In the genomic region with DNA sequence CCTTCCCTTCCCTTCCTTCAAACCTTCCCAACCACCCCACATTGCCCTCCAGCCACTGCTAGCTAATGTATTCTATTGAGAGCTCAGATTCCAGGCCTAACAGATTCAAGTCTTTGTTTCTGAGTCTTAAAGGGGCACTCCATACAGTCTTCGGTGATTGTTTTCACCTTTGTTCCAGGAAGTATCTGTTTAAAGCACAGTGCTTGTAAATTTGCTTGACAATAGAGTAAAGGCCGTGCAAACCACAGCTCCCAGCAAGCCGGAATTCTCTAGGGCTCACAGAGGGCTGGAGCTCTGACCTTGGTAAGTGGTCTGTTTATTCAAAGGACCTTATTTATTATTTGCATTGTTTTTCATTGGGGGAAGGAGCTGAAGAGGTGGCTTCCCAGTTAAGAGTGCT, we compare ENCODE assay signal across 22 mouse cellular contexts. TPM values are rescaled to one million over a fixed set of nuclear protein-coding genes. Genes with fewer than 3 reads are reported as not detected.
A peak's percentile ranks its signal among the peaks of the same experiment; 100 is the strongest.
DNase-seq lines count a peak whose midpoint lies in the region; ATAC-seq lines count a peak whose summit lies in the region.
"Had no signal": no experiment of that assay in that cellular context is flagged by ENCODE, and none has a peak within 500 bp of the region (broad histone marks: within the 10 kb centered on the region; RNA-seq: fewer than 3 reads in every experiment).

No protein-coding gene starts in this region.

- peak overlapping the region; percentile 31; the same call in 1 of the 2 replicates for H3K27ac ChIP-seq in forebrain, embryonic 11.5 days (ENCODE audit: low read depth, low read length)
- no peak overlapping the region for H3K27ac ChIP-seq in forebrain, embryonic 16.5 days (ENCODE audit: low read length)
- H3K27ac ChIP-seq in midbrain, embryonic 11.5 days (ENCODE audit: low read depth, low read length), result no peak overlapping the region
- H3K27ac ChIP-seq in midbrain, embryonic 16.5 days (ENCODE audit: low read length), result no peak overlapping the region
- peak overlapping the region; percentile 24 for H3K27ac ChIP-seq in brown adipose tissue, adult 24 weeks (replicated peaks; ENCODE audit: low read depth, low read length)
- H3K27ac ChIP-seq in midbrain, embryonic 13.5 days, result peak overlapping the region; percentile 47; the same call in 1 of the 2 replicates
- H3K27ac ChIP-seq: embryonic facial prominence, embryonic 15.5 days; gastrocnemius, adult 2 months; limb, embryonic 15.5 days had no signal

- H3K4me1 ChIP-seq in forebrain, embryonic 11.5 days (replicated peaks; ENCODE audit: control insufficient read depth, insufficient read depth, low read length), result no peaks in the 10 kb centered on the region
- H3K4me1 ChIP-seq in forebrain, embryonic 16.5 days (replicated peaks; ENCODE audit: control insufficient read depth, insufficient read depth, low read length), result peaks cover 4% of the 10 kb centered on the region; the same call in 1 of the 2 replicates
- H3K4me1 ChIP-seq in midbrain, embryonic 11.5 days (ENCODE audit: control insufficient read depth, insufficient read depth, low read length), result no peaks in the 10 kb centered on the region
- H3K4me1 ChIP-seq in midbrain, embryonic 16.5 days (ENCODE audit: control insufficient read depth, insufficient read depth, low read length), result no peaks in the 10 kb centered on the region
- H3K4me1 ChIP-seq in brown adipose tissue, adult 24 weeks (ENCODE audit: control insufficient read depth, insufficient read depth, insufficient read length, low read length), result no peaks in the 10 kb centered on the region
- H3K4me1 ChIP-seq in midbrain, embryonic 13.5 days (replicated peaks), result no peaks in the 10 kb centered on the region
- H3K4me1 ChIP-seq: embryonic facial prominence, embryonic 15.5 days; limb, embryonic 15.5 days had no signal

- WGBS in forebrain, embryonic 11.5 days, result 25% methylated on average over 3 of the region's 3 CpGs
- WGBS in forebrain, embryonic 16.5 days, result 28% methylated on average over 3 of the region's 3 CpGs
- WGBS in midbrain, embryonic 11.5 days, result 25% methylated on average over 3 of the region's 3 CpGs
- WGBS in midbrain, embryonic 16.5 days, result 22% methylated on average over 3 of the region's 3 CpGs
- WGBS in midbrain, embryonic 13.5 days, result 29% methylated on average over 3 of the region's 3 CpGs

- H3K36me3 ChIP-seq in forebrain, embryonic 11.5 days (ENCODE audit: control insufficient read depth, insufficient read depth, low read length), result no peaks in the 10 kb centered on the region
- H3K36me3 ChIP-seq in forebrain, embryonic 16.5 days (ENCODE audit: control insufficient read depth, insufficient read depth), result no peaks in the 10 kb centered on the region
- no peaks in the 10 kb centered on the region for H3K36me3 ChIP-seq in midbrain, embryonic 11.5 days (ENCODE audit: control insufficient read depth, insufficient read depth, low read length)
- H3K36me3 ChIP-seq in midbrain, embryonic 16.5 days (ENCODE audit: control insufficient read depth, insufficient read depth, low read length), result no peaks in the 10 kb centered on the region
- no peaks in the 10 kb centered on the region for H3K36me3 ChIP-seq in midbrain, embryonic 13.5 days
- H3K36me3 ChIP-seq: embryonic facial prominence, embryonic 15.5 days; limb, embryonic 15.5 days had no signal

- no peak overlapping the region for H3K4me3 ChIP-seq in forebrain, embryonic 11.5 days (ENCODE audit: low read depth, low read length)
- H3K4me3 ChIP-seq in forebrain, embryonic 16.5 days (replicated peaks; ENCODE audit: low read length), result no peak overlapping the region
- H3K4me3 ChIP-seq in midbrain, embryonic 11.5 days (ENCODE audit: low read depth, low read length), result no peak overlapping the region
- H3K4me3 ChIP-seq in midbrain, embryonic 16.5 days (ENCODE audit: low read depth, low read length), result no peak overlapping the region
- H3K4me3 ChIP-seq in brown adipose tissue, adult 24 weeks (ENCODE audit: insufficient read depth, low read depth, low read length), result no peak overlapping the region
- H3K4me3 ChIP-seq in midbrain, embryonic 13.5 days (replicated peaks), result no peak overlapping the region
- H3K4me3 ChIP-seq: embryonic facial prominence, embryonic 15.5 days; gastrocnemius, adult 2 months; limb, embryonic 15.5 days had no signal

- no peak overlapping the region for H3K9ac ChIP-seq in forebrain, embryonic 11.5 days (ENCODE audit: low read length)
- H3K9ac ChIP-seq in forebrain, embryonic 16.5 days (replicated peaks; ENCODE audit: low read depth, low read length), result no peak overlapping the region
- H3K9ac ChIP-seq in midbrain, embryonic 11.5 days (ENCODE audit: low read length), result no peak overlapping the region
- no peak overlapping the region for H3K9ac ChIP-seq in midbrain, embryonic 16.5 days (ENCODE audit: low read depth, low read length)
- H3K9ac ChIP-seq in midbrain, embryonic 13.5 days (replicated peaks), result no peak overlapping the region
- H3K9ac ChIP-seq: embryonic facial prominence, embryonic 15.5 days; forebrain, postnatal 0 days; limb, embryonic 15.5 days; liver, postnatal 0 days had no signal

- DNase-seq in forebrain, embryonic 11.5 days (ENCODE audit: low spot score), result no peak
- peak; percentile 86 for DNase-seq in midbrain, embryonic 11.5 days (ENCODE audit: low spot score, missing footprints)
- DNase-seq in yolk sac, embryonic 10.5 days (ENCODE audit: low spot score), result no peak
- no peak for DNase-seq in Muller cell, postnatal 12 days (ENCODE audit: inconsistent ontology term)
- DNase-seq: adrenal gland, adult 8-10 months; cerebellum, adult 11-12 months; cerebellum, postnatal 25 days; forebrain, postnatal 0 days; gastrocnemius, adult 2 months; heart, adult 11 months; heart, postnatal 4 days; kidney, adult 8-10 months; kidney, postnatal 36 days; liver, postnatal 0 days; right cerebral cortex, adult 18-20 months had no signal

- H3K9me3 ChIP-seq in forebrain, embryonic 11.5 days (ENCODE audit: control insufficient read depth, low read length), result no peaks in the 10 kb centered on the region
- no peaks in the 10 kb centered on the region for H3K9me3 ChIP-seq in forebrain, embryonic 16.5 days (ENCODE audit: control insufficient read depth, low read length)
- H3K9me3 ChIP-seq in midbrain, embryonic 11.5 days (ENCODE audit: control insufficient read depth, low read length), result no peaks in the 10 kb centered on the region
- no peaks in the 10 kb centered on the region for H3K9me3 ChIP-seq in midbrain, embryonic 16.5 days (replicated peaks; ENCODE audit: control insufficient read depth, low read length, poor library complexity, severe bottlenecking)
- H3K9me3 ChIP-seq in midbrain, embryonic 13.5 days, result no peaks in the 10 kb centered on the region
- H3K9me3 ChIP-seq: embryonic facial prominence, embryonic 15.5 days; limb, embryonic 15.5 days had no signal

- no peaks in the 10 kb centered on the region for H3K27me3 ChIP-seq in forebrain, embryonic 11.5 days (ENCODE audit: control insufficient read depth, insufficient read depth, low read length)
- no peaks in the 10 kb centered on the region for H3K27me3 ChIP-seq in forebrain, embryonic 16.5 days (replicated peaks; ENCODE audit: control insufficient read depth, insufficient read depth, low read length)
- H3K27me3 ChIP-seq in midbrain, embryonic 11.5 days (ENCODE audit: control insufficient read depth, insufficient read depth, low read length), result no peaks in the 10 kb centered on the region
- no peaks in the 10 kb centered on the region for H3K27me3 ChIP-seq in midbrain, embryonic 16.5 days (ENCODE audit: control insufficient read depth, insufficient read depth, low read depth, low read length)
- peaks cover 4% of the 10 kb centered on the region; the same call in 1 of the 2 replicates for H3K27me3 ChIP-seq in midbrain, embryonic 13.5 days
- H3K27me3 ChIP-seq: CH12.LX; embryonic facial prominence, embryonic 15.5 days had no signal

- no peak for ATAC-seq in forebrain, embryonic 11.5 days (replicated peaks; ENCODE audit: low FRiP score)
- no peak for ATAC-seq in forebrain, embryonic 16.5 days
- ATAC-seq in midbrain, embryonic 11.5 days (ENCODE audit: low FRiP score), result no peak
- ATAC-seq in midbrain, embryonic 16.5 days, result no peak
- ATAC-seq in midbrain, embryonic 13.5 days, result no peak
- ATAC-seq: forebrain, postnatal 0 days; liver, postnatal 0 days had no signal

- no peak overlapping the region for H3K4me2 ChIP-seq in forebrain, embryonic 11.5 days (ENCODE audit: low read depth, low read length, severe bottlenecking)
- no peak overlapping the region for H3K4me2 ChIP-seq in forebrain, embryonic 16.5 days (ENCODE audit: low read length)
- no peak overlapping the region for H3K4me2 ChIP-seq in midbrain, embryonic 11.5 days
- no peak overlapping the region for H3K4me2 ChIP-seq in midbrain, embryonic 16.5 days (ENCODE audit: low read length)
- no peak overlapping the region for H3K4me2 ChIP-seq in midbrain, embryonic 13.5 days (replicated peaks)
- H3K4me2 ChIP-seq: embryonic facial prominence, embryonic 15.5 days; limb, embryonic 15.5 days had no signal

RNA-seq across cellular contexts. Expression of a gene that starts 2.8 kb away (rescaled TPM):
- 18.7 and 20.9 TPM in 2 replicates for polyA plus RNA-seq in forebrain, embryonic 11.5 days (2014; fragmentation: Nextera tagmentation; extraction: Ambion mirVana)
- 14.9 and 16.3 TPM in 2 replicates for polyA plus RNA-seq in forebrain, embryonic 16.5 days (2015; fragmentation: Nextera tagmentation; extraction: Ambion mirVana)
- polyA plus RNA-seq in midbrain, embryonic 11.5 days (2014; fragmentation: Nextera tagmentation; extraction: Ambion mirVana), result 18.1 and 18.8 TPM in 2 replicates
- 11.9 and 13.5 TPM in 2 replicates for polyA plus RNA-seq in midbrain, embryonic 16.5 days (2015; fragmentation: Nextera tagmentation; extraction: Ambion mirVana)
- 24.7 and 25.5 TPM in 2 replicates for polyA plus RNA-seq in brown adipose tissue, adult 24 weeks (2012; ENCODE audit: insufficient read depth, insufficient read length, missing spikeins)
- polyA plus RNA-seq in midbrain, embryonic 13.5 days (2015; fragmentation: Nextera tagmentation; extraction: Ambion mirVana), result 15.2 and 15.9 TPM in 2 replicates

RNA-seq across cellular contexts. Expression of a gene that starts 56.1 kb away (rescaled TPM):
- 26.2 and 31.8 TPM in 2 replicates for polyA plus RNA-seq in forebrain, embryonic 11.5 days (2014; fragmentation: Nextera tagmentation; extraction: Ambion mirVana)
- 31.1 and 31.2 TPM in 2 replicates for polyA plus RNA-seq in forebrain, embryonic 16.5 days (2015; fragmentation: Nextera tagmentation; extraction: Ambion mirVana)
- 39.5 and 43.0 TPM in 2 replicates for polyA plus RNA-seq in midbrain, embryonic 11.5 days (2014; fragmentation: Nextera tagmentation; extraction: Ambion mirVana)
- 36.8 and 37.3 TPM in 2 replicates for polyA plus RNA-seq in midbrain, embryonic 16.5 days (2015; fragmentation: Nextera tagmentation; extraction: Ambion mirVana)
- polyA plus RNA-seq in brown adipose tissue, adult 24 weeks (2012; ENCODE audit: insufficient read depth, insufficient read length, missing spikeins), result 135 and 150 TPM in 2 replicates
- polyA plus RNA-seq in midbrain, embryonic 13.5 days (2015; fragmentation: Nextera tagmentation; extraction: Ambion mirVana), result 29.2 and 29.4 TPM in 2 replicates

Comparison
In these comparisons a context has a peak if more than half of its experiments do, and no peak if none do; other contexts are left out.
1. H3K27ac ChIP-seq: peak in forebrain, embryonic 11.5 days (single experiment), brown adipose tissue, adult 24 weeks (single experiment) and midbrain, embryonic 13.5 days (single experiment); none in forebrain, embryonic 16.5 days (single experiment), midbrain, embryonic 11.5 days (single experiment) and midbrain, embryonic 16.5 days (single experiment).